Mouse (Mus musculus): Measurements from ENCODE around the gene Eepd1. TPM values are rescaled to one million over a fixed set of nuclear protein-coding genes. Genes with fewer than 3 reads are reported as not detected.

Gene Eepd1
- total and polyA plus RNA-seq, 2 experiments from 2014 or later: 19.9 to 21.4 TPM

- Histone ChIP-seq H3K9ac (replicated peaks; ENCODE audit: low read depth, low read length) (no peak overlapping the region), H3K36me3 (replicated peaks; ENCODE audit: control insufficient read depth, insufficient read depth, low read length) (0 out of 2 replicates have a peak, but pooled peaks cover 3% of the 10 kb centered on the region), H3K4me3 (ENCODE audit: low read depth, low read length) (no peak overlapping the region), H3K27ac (ENCODE audit: low read depth) (0 out of 2 replicates have a peak overlapping the region, but pooled peaks have one; percentile 34), H3K9me3 (replicated peaks; ENCODE audit: control insufficient read depth, low read length) (no peaks in the 10 kb centered on the region), H3K27me3 (ENCODE audit: control insufficient read depth, insufficient read depth, low read length) (no peaks in the 10 kb centered on the region), H3K4me1 (ENCODE audit: control insufficient read depth, insufficient read depth) (peaks cover 60% of the 10 kb centered on the region), H3K4me2 (ENCODE audit: low read depth, low read length) (no peak overlapping the region)
- DNase-seq (ENCODE audit: low spot score): peak; percentile 35
- TF ChIP-seq CTCF (IDR thresholded peaks at IDR 0.05; ENCODE audit: low read depth) (no peak), EP300 (IDR thresholded peaks at IDR 0.05; ENCODE audit: low read depth) (no peak)
- no peak; the same call in 1 of the 2 replicates for ATAC-seq (ENCODE audit: insufficient read depth, low read depth)
- WGBS: 48% methylated on average over 7 of the region's 7 CpGs
Observed at GRCm38 (mm10) chr9:25489221-25489960, 8.0 kb downstream of the Eepd1 start.

DNA sequence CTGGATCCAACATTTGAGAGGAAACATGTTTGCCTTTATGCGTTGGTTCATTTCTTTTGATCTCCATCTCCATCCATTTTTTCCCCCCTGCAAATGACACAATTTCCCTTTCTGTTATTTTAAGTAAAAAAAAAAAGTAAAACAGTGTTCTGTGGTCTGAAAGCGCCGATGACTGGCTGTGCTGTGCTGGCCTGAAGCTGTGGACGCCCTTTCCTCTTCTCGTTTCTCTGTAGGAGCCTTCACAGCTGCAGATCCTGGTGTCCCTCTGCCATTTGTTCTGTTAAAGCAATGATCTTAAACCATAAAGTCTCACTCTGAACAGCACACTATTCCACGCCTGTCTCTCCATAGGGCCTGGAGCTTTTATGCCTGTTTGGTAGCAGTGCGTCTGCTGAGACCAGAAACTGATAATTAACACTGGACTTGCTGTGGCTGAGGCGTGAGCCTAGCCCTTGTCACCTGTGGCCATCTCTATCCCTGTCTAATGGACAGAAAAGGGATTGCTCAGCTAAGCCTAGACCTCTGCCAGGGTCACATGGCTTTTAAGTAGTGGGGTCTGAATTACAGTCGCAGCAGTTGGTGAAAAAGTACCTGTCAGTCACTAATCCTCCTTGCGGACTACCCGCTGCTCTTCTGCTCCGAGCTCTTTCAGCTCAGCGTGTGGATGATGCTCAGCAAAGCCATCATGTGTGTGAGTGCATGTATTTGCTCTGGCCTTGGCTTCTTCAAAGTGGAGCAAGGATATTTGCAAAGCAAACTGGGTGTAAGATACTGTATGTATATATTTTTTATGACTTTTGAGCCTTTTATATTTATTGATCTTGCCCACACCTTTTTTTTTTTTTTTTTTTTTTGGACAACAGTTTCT lies 9.2 kb downstream of the Eepd1 start:
- H3K4me1 ChIP-seq (ENCODE audit: control insufficient read depth, insufficient read depth): peaks cover 50% of the 10 kb centered on the region
- TF ChIP-seq EP300 (IDR thresholded peaks at IDR 0.05; ENCODE audit: low read depth) (no peak), CTCF (IDR thresholded peaks at IDR 0.05; ENCODE audit: low read depth) (no peak)
- no peak overlapping the region for H3K4me3 ChIP-seq (ENCODE audit: low read depth, low read length)
- H3K9me3 ChIP-seq (replicated peaks; ENCODE audit: control insufficient read depth, low read length): no peaks in the 10 kb centered on the region
- no peak for ATAC-seq (ENCODE audit: insufficient read depth, low read depth)
- H3K36me3 ChIP-seq (replicated peaks; ENCODE audit: control insufficient read depth, insufficient read depth, low read length): 0 out of 2 replicates have a peak, but pooled peaks cover 3% of the 10 kb centered on the region
- H3K27ac ChIP-seq (ENCODE audit: low read depth): no peak overlapping the region
- H3K9ac ChIP-seq (replicated peaks; ENCODE audit: low read depth, low read length): no peak overlapping the region
- no peak overlapping the region for H3K4me2 ChIP-seq (ENCODE audit: low read depth, low read length)
- no peak for DNase-seq (ENCODE audit: low spot score)
- H3K27me3 ChIP-seq (ENCODE audit: control insufficient read depth, insufficient read depth, low read length): no peaks in the 10 kb centered on the region
- WGBS: 74% methylated on average over 13 of the region's 13 CpGs

DNA sequence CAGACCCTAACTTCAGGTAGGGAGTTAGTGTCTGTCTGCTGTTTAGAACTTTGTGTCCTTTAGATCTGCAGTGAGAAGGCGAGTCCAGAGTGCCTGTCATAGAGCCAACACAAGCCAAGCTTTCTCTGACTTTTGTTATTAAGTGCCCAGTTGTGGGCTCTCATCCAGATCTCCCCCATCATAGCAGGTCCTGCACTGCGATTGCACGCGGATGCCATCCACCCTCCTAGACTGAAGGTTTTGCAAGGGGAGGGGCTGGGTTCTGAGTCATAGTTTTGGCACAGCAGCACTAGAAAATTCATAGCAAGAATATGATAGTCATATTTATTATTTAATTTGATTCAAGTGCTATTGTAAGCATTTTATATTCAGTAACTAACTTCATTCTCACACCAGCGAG lies 12.6 kb downstream of the Eepd1 start:
- Histone ChIP-seq H3K9ac (replicated peaks; ENCODE audit: low read depth, low read length) (no peak overlapping the region), H3K27me3 (ENCODE audit: control insufficient read depth, insufficient read depth, low read length) (no peaks in the 10 kb centered on the region), H3K27ac (ENCODE audit: low read depth) (no peak overlapping the region), H3K4me1 (ENCODE audit: control insufficient read depth, insufficient read depth) (peaks cover 22% of the 10 kb centered on the region), H3K4me2 (ENCODE audit: low read depth, low read length) (no peak overlapping the region), H3K4me3 (ENCODE audit: low read depth, low read length) (no peak overlapping the region), H3K9me3 (replicated peaks; ENCODE audit: control insufficient read depth, low read length) (no peaks in the 10 kb centered on the region), H3K36me3 (replicated peaks; ENCODE audit: control insufficient read depth, insufficient read depth, low read length) (peaks cover 5% of the 10 kb centered on the region; the same call in 1 of the 2 replicates)
- DNase-seq (ENCODE audit: low spot score) (no peak), ATAC-seq (ENCODE audit: insufficient read depth, low read depth) (peak; percentile 57; the same call in 1 of the 2 replicates)
- 29% methylated on average over 5 of the region's 5 CpGs for WGBS
- TF ChIP-seq EP300 (IDR thresholded peaks at IDR 0.05; ENCODE audit: low read depth): no peak
- no peak for TF ChIP-seq CTCF (IDR thresholded peaks at IDR 0.05; ENCODE audit: low read depth)

GRCm38 (mm10) chr9:25495601-25496000 lies 14.3 kb downstream of the Eepd1 start:
- ATAC-seq (ENCODE audit: insufficient read depth, low read depth): no peak
- Histone ChIP-seq H3K9ac (replicated peaks; ENCODE audit: low read depth, low read length) (no peak overlapping the region), H3K4me1 (ENCODE audit: control insufficient read depth, insufficient read depth) (peaks cover 29% of the 10 kb centered on the region), H3K36me3 (replicated peaks; ENCODE audit: control insufficient read depth, insufficient read depth, low read length) (peaks cover 5% of the 10 kb centered on the region; the same call in 1 of the 2 replicates), H3K27ac (ENCODE audit: low read depth) (no peak overlapping the region), H3K9me3 (replicated peaks; ENCODE audit: control insufficient read depth, low read length) (no peaks in the 10 kb centered on the region), H3K27me3 (ENCODE audit: control insufficient read depth, insufficient read depth, low read length) (no peaks in the 10 kb centered on the region), H3K4me2 (ENCODE audit: low read depth, low read length) (no peak overlapping the region), H3K4me3 (ENCODE audit: low read depth, low read length) (no peak overlapping the region)
- 85% methylated on average over 10 of the region's 10 CpGs for WGBS
- no peak for DNase-seq (ENCODE audit: low spot score)
- TF ChIP-seq EP300 (IDR thresholded peaks at IDR 0.05; ENCODE audit: low read depth) (no peak), CTCF (IDR thresholded peaks at IDR 0.05; ENCODE audit: low read depth) (no peak)

- H3K27me3 ChIP-seq (ENCODE audit: control insufficient read depth, insufficient read depth, low read length): no peaks in the 10 kb centered on the region
- DNase-seq (ENCODE audit: low spot score): no peak
- WGBS: 88% methylated on average over 4 of the region's 4 CpGs
- TF ChIP-seq EP300 (IDR thresholded peaks at IDR 0.05; ENCODE audit: low read depth): no peak
- TF ChIP-seq CTCF (IDR thresholded peaks at IDR 0.05; ENCODE audit: low read depth): no peak
- peaks cover 5% of the 10 kb centered on the region; the same call in 1 of the 2 replicates for H3K36me3 ChIP-seq (replicated peaks; ENCODE audit: control insufficient read depth, insufficient read depth, low read length)
- ATAC-seq (ENCODE audit: insufficient read depth, low read depth): no peak
- no peak overlapping the region for H3K4me2 ChIP-seq (ENCODE audit: low read depth, low read length)
- H3K4me3 ChIP-seq (ENCODE audit: low read depth, low read length): no peak overlapping the region
- H3K9me3 ChIP-seq (replicated peaks; ENCODE audit: control insufficient read depth, low read length): no peaks in the 10 kb centered on the region
- H3K9ac ChIP-seq (replicated peaks; ENCODE audit: low read depth, low read length): no peak overlapping the region
- no peak overlapping the region for H3K27ac ChIP-seq (ENCODE audit: low read depth)
- peaks cover 32% of the 10 kb centered on the region for H3K4me1 ChIP-seq (ENCODE audit: control insufficient read depth, insufficient read depth)
Observed at GRCm38 (mm10) chr9:25496196-25496595, 14.8 kb downstream of the Eepd1 start.
